Mouse (Mus musculus): ENCODE measurements at regions not wholly inside any gene's neighbourhood (a gene's known extent, or its start where the extent isn't known, plus 50 kb on each side); places are given as distances from the start of the nearest gene placed in this dataset.

DNA sequence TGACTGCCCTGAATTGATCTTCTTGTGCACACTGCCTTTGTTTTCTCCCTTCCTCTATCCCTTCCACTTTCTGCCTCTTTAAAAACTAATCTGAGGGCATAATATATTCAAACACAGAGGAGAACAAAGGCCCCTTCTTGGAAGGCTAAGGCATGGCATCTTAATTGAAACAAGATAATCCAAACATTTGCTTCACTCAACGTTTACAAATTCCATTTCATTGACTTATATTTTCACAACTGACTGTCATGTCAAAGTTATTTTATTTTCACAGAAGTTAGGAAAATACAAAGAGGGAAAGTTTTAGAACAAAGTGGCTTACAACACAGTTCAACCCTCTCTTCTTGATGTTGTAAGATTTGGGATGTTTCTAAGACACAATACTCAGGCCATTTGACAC, 251.9 kb downstream of the Lpin1 start:
- TF ChIP-seq POLR2A (IDR thresholded peaks at IDR 0.05; ENCODE audit: borderline replicate concordance, insufficient read depth, low read length), result no peak
- TF ChIP-seq CTCF (IDR thresholded peaks at IDR 0.05; ENCODE audit: borderline replicate concordance, insufficient read depth, low read depth, low read length), result no peak
